Mouse (Mus musculus) R1 (cell line): Measurements from ENCODE around the gene Mllt10.
A peak's percentile ranks its signal among the peaks of the same experiment; 100 is the strongest.

ENCODE experiments used
- DNase-seq: peaks from one replicate; pipeline ENCODE4 v3.0.0-alpha.2; 2018; ENCODE audit warnings: low read depth, low spot score

The Mllt10 gene

DNA sequence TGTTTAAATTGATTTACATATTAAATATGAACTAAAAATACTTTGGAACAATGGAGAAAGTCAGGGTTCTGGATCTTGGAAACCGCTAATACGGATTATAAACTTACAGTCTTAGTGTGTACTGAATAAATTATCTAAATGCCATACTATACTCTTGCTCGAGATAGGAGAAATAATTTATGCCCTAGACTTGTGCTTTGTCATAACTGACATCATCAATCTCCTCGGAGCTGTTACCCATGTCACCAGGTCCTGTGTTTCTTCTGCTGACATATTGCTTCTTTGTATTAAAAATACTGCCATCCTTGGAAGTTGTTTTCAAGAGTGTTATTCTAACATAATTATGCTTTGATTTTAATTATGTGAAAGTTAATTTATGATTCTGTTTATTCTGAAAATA, 140.2 kb downstream of the Mllt10 start:
- DNase-seq: no peak

DNA sequence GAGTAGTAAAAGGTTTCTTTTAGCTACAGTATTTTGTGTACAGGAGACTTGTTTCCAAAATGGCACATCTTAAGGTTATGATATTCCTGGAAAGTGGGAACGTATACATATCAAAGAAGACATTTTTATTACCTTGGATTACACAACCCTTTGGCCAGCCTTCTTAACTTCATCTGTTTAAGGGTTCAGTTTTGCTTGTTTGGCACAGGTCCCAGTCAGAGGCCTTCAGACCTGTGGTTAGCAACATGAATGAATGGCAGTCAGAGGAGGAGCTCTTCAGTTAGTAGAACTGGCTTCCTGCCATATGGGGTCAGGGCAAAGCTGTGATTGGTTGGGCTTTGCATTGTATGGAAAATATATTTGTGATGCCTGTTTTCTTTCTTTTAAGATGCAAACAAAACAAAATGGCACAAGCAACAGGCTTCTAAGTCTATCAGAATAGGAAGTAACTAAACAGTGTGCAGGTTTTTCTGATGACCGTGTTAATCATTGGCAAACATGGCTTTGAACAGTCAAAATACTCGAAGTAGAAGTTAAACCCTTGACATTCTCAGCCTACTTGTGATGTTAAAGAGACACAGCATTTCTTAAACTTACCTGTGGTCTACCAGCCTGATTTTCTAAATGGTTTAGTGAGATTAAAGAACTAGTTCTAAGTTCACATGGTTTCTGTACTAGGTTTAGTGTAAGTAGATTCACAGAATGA, 140.8 kb downstream of the Mllt10 start:
- no peak for DNase-seq

DNA sequence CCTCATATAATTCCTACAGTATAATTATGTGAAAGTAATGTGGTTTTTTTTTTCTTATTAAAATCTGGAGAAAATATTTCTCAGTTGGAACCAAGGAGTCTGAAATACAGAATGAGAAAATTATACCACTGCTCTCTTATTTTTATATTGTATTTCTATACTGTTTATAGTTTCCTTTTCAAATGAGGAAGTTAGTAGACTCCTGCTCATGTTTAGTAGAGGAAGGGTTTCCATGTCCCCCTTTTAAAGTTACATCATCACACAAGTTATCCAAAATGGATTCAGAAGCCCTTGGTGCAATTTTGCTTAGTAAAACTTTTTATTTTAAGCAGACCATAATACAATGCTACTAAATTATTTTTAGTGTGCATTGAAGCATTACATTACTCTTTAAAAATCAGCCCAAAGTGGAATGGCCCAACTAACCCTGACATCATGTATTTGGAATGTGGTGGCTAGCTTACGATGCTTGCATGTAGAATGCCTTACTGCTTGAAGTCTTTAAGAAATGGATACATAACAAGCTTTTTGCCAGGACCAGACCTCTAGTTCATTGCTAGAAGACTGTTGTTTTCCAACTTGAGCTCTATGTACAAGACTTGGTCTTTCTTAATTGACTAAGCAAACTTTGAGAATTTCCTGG, 146.9 kb downstream of the Mllt10 start:
- no peak for DNase-seq

DNA sequence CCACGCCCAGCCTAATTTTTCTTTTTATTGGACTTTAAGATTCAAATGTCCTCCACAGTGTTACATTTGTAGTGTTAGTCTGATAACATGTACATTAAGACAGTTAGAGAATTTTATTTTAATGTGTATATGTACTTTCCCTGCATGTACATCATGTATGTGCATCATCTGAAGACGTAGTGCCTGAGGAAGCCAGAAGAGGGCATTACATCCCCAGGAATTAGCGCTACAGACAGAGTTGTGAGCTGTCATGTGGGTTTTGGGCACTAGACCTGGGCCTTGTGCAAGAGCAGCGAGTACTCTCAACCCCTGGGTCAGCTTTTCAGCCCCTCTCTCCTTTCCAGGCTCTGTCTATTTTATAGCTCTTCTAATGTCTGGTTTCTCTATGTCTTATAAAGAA, 147.9 kb downstream of the Mllt10 start:
- peak; percentile 65 for DNase-seq

GRCm38 (mm10) chr2:18205118-18205517, 150.1 kb downstream of the Mllt10 start:
- DNase-seq: peak; percentile 87

GRCm38 (mm10) chr2:18206811-18207210, 151.8 kb downstream of the Mllt10 start:
- no peak for DNase-seq

GRCm38 (mm10) chr2:18208578-18208977, 153.5 kb downstream of the Mllt10 start:
- DNase-seq: no peak

- DNase-seq: no peak
Observed at GRCm38 (mm10) chr2:18209211-18209823, 154.3 kb downstream of the Mllt10 start.

DNA sequence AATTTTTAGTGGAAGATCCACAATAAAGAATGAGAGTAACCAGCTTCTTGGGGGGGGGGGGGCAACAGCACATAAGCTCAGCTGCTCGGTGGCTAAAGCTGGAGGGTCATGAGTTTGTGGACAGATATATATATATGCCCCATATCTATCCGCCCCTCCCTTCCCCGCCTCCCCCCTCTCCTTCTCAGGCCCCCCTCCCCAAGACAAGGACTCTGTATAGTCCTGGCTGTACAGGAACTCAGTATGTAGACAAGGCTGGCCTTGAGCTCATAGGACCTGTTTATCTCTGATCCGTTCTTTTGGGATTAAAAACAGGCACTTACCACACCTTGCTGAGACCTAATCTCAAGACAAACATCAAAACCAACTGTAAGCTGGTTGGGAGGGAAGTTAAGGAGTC, 154.9 kb downstream of the Mllt10 start:
- no peak for DNase-seq

DNA sequence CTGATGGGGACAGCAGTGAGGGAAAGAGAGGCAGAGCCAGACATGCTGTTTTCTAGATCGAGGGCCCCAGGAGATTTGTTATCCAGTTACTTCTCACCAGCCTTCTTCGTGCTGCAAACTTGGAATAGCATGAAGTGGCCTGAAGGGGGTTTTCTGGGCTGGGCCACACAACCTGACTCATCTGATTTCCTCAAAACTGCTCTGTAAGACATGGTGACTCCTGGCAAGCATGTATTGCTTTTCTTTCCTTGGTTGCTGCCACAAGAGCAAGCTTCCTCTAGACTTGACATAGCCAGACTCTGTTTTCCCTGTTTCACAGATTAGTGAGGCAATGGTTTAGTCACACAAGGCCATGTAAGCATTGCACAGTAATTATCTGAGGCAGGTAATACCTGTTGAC, 159.0 kb downstream of the Mllt10 start:
- no peak for DNase-seq

- no peak for DNase-seq
Observed at GRCm38 (mm10) chr2:18217867-18218266, 162.8 kb downstream of the Mllt10 start.

DNA sequence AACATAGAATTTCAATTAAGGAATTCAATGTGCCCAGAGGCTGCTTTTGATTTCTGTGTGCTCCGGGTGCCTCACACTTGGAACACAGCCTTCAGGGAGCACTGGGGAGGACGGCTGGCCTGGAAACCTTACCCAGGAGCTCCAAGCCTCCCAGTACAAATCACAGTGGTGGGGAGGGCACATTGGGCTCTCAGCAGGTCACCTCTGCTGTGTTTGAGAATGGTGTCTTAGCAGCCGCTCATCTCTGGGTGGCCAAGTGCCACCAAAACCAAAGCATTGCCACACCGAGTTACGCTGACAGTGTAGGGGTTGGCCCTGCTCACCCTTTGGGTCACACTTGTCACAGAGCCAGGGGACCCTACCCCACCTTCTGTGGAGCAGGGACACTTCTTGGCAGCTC, 163.5 kb downstream of the Mllt10 start:
- no peak for DNase-seq

DNA sequence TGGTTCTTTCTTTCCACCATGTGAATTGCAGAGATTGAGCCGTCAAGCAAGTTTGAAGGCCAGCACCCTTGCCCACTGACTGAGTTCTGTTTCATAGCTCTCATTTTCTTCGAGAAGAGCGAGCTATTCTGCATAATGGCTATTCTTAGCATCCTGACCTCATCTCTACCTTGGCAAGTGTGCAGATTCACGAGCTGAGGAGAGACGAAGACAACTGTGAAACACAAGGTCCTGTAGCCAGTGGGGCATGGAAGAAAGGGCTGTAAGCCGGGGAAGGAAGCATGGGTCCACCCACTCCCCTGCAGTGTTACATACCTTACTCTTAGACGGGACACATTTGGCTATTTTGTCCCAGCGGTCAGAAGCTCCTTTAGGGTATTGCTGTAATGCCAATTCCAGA, 164.1 kb downstream of the Mllt10 start:
- DNase-seq: no peak

DNA sequence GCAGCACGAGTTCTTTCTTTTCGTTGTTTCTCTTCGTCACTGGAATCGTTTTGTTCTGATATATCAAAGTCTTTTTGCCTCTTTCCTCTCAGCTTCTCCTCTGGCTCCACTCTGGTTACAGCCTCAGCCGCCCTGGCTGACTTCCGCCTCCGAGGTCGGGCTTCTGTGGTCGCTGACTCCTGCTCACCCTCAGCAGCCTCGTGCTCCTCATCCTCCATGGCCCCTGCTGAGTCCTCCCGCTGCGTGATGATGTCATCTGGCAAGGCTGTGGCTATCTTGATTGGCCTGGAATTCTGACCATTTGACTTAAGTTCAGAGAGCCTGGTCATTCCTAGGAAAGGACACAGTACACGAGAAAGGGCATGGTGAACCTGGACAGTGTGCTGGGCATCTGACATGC, 164.5 kb downstream of the Mllt10 start:
- no peak for DNase-seq

DNA sequence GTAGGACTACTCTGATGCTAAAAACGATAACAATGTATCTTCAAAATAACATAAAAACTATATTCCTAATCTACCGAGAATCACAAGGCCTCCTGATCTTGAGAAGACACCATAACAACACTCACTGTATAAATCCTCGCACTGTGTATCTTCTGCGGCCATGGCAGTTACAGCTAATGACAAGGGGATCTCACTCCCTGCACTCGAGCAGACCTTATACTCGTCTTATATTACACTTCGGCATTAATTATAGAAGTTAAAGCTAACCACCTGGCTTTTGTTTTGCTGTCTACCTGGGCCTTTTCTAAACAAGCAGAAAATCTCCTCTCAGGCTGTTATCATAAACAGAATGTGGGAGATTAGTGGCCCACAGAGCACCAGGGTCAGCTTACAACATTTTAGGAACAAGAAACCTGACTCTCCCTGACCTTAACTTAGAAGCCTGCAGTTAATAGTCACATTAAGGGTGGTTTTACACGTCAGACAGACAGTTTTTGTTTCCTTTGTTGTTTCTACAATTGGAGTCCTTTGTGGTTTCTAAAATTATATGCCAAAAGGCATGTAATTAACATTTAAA, 173.5 kb downstream of the Mllt10 start:
- no peak for DNase-seq

DNA sequence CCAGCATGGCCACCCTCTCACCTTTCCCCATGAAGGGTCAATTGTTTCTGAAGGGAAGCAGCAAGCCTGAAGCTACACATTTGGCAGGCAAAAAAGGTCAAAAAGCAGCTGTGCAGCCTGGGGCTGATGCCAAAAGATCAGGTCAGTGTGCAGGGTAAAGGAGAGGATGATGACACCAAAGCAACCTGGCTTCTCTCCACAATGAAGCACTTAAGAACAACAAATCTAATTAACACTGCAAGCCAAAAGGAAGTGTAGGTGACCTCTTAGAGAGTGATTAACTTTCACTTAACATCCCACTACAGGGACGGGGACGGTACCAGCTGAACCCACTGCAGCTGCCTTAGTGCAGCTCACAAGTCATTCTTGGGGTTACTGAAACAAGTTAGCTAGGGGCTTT, 174.2 kb downstream of the Mllt10 start:
- DNase-seq: no peak

GRCm38 (mm10) chr2:18231143-18231542, 176.1 kb downstream of the Mllt10 start:
- DNase-seq: no peak

GRCm38 (mm10) chr2:18232883-18233567, 178.0 kb downstream of the Mllt10 start:
- peak; percentile 53 for DNase-seq

DNA sequence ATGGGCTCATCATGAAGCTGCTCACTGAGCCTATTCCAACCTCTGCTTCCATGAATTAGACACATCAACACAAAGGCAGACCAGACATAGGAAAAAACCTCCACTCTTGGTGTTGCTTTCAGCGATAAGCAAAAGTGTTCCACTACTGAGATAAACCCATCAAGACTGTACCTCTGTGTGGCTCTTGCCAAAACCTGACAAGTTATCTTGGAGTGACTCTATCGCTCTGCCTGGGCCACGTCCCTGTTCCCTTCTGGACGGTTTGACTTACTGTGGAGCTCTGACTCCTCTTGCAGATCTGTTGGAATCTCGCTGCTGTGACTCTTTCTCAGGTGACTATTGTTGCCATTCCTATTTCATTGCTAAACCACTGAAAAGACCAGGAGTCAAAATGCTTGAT, 180.5 kb downstream of the Mllt10 start:
- no peak for DNase-seq

GRCm38 (mm10) chr2:18249224-18249623, 194.2 kb downstream of the Mllt10 start:
- DNase-seq: no peak
